Mouse (Mus musculus): ENCODE results near the gene Larp4b. TPM values are rescaled to one million over a fixed set of nuclear protein-coding genes. Genes with fewer than 3 reads are reported as not detected.

Larp4b gene
- polyA plus RNA-seq (2017; shearing (Covaris generic)): 14.4 TPM

GRCm38 (mm10) chr13:9093316-9094155 lies at the start of gene Larp4b:
Gene Larp4b (plus strand): TSS chr13:9093881.

Other genes starting within 250 kb of the Larp4b start
- gene Wdr37, start 222.0 kb upstream of the Larp4b start, polyA plus RNA-seq (2017; shearing (Covaris generic)): 40.6 TPM
- 36.7 TPM for gene Idi1, start 208.4 kb upstream of the Larp4b start, polyA plus RNA-seq (2017; shearing (Covaris generic))
- not detected for gene Gm9745, start 145.7 kb upstream of the Larp4b start, polyA plus RNA-seq (2017; shearing (Covaris generic))
- gene Idi2, start 141.0 kb upstream of the Larp4b start, polyA plus RNA-seq (2017; shearing (Covaris generic)): not detected
- gene Gtpbp4, start 97.8 kb upstream of the Larp4b start, polyA plus RNA-seq (2017; shearing (Covaris generic)): 114 TPM
- 0.47 TPM for gene Dip2c, start 182.6 kb downstream of the Larp4b start, polyA plus RNA-seq (2017; shearing (Covaris generic))